Mouse (Mus musculus) spleen, adult 2 months (tissue): ENCODE data around the gene Npnt. TPM values are rescaled to one million over a fixed set of nuclear protein-coding genes. Genes with fewer than 3 reads are reported as not detected.

Experiments used
- DNase-seq, 2 experiments: peaks; one replicate each; pipeline versions ENCODE4 v3.0.0 to v3.0.0-alpha.2; 2012 to 2021; ENCODE audit warnings: low spot score in 2 of 2, low read depth in 1 of 2
- H3K27ac ChIP-seq: fragments of 200-500 bp; 2 replicates; pipeline ENCODE4 v1.5.1; 2012; ENCODE audit warnings: low read length, inconsistent platforms; ENCODE audit not compliant: insufficient read depth
- H3K27me3 ChIP-seq: fragments of 200-500 bp; 2 replicates; pipeline ENCODE4 v1.6.1; 2012; ENCODE audit warnings: mild to moderate bottlenecking, moderate library complexity, low read length, inconsistent platforms; ENCODE audit not compliant: control insufficient read depth, insufficient read depth
- H3K36me3 ChIP-seq: fragments of 200-500 bp; 2 replicates; pipeline ENCODE4 v1.6.1; 2012; ENCODE audit warnings: mild to moderate bottlenecking, low read length, inconsistent platforms; ENCODE audit not compliant: control insufficient read depth, insufficient read depth
- H3K4me1 ChIP-seq: fragments of 200-500 bp; 2 replicates; pipeline ENCODE4 v1.6.1; 2011; ENCODE audit warnings: inconsistent platforms; ENCODE audit not compliant: control insufficient read depth, insufficient read depth, insufficient read length
- H3K4me3 ChIP-seq: fragments of 200-500 bp; 2 replicates; pipeline ENCODE4 v1.5.1; 2011; ENCODE audit warnings: mild to moderate bottlenecking, inconsistent platforms; ENCODE audit not compliant: insufficient read depth, insufficient read length; ENCODE audit errors: extremely low read depth
- CTCF ChIP-seq: fragments of 200-500 bp; IDR thresholded peaks from 2 replicates; pipeline ENCODE4 v1.5.1; 2011; ENCODE audit warnings: mild to moderate bottlenecking, inconsistent platforms; ENCODE audit not compliant: insufficient read depth, insufficient read length, insufficient replicate concordance; ENCODE audit errors: extremely low read depth
- POLR2A ChIP-seq: fragments of 200-500 bp; IDR thresholded peaks from 2 replicates; pipeline ENCODE4 v1.6.1; 2011; ENCODE audit warnings: low read depth, low read length, inconsistent platforms
- WGBS: fragments of 180-500 bp; shearing (Covaris S2); methylation state at CpG from one replicate; pipeline ENCODE4 v1.1.7; 2018; 5-methylcytosine and 5-hydroxymethylcytosine counted together
- polyA plus RNA-seq: library from polyadenylated mRNA; depleted of rRNA; stranded (reverse); fragments of >200 nt; gene quantifications from 2 replicates; pipeline ENCODE4 v1.2.3, GENCODE M21; 2012

Gene Npnt
- polyA plus RNA-seq, 1 experiment: 42.8 TPM

- Histone ChIP-seq H3K4me1 (no peaks in the 10 kb centered on the region), H3K27me3 (no peaks in the 10 kb centered on the region), H3K27ac (no peak overlapping the region), H3K4me3 (no peak overlapping the region), H3K36me3 (no peaks in the 10 kb centered on the region)
- TF ChIP-seq POLR2A (no peak), CTCF (no peak)
- 85% methylated on average over 11 of the region's 11 CpGs for WGBS
- DNase-seq: no peak
Measured at GRCm38 (mm10) chr3:132919240-132919639, 30.9 kb downstream of the Npnt start.

- WGBS: 89% methylated on average over 9 of the region's 9 CpGs
- no peaks in the 10 kb centered on the region for H3K4me1 ChIP-seq
- H3K27me3 ChIP-seq: no peaks in the 10 kb centered on the region
- no peak overlapping the region for H3K27ac ChIP-seq
- no peak overlapping the region for H3K4me3 ChIP-seq
- no peaks in the 10 kb centered on the region for H3K36me3 ChIP-seq
- no peak for DNase-seq
- TF ChIP-seq CTCF (no peak), POLR2A (no peak)
Measured at GRCm38 (mm10) chr3:132917356-132918090, 32.6 kb downstream of the Npnt start.

GRCm38 (mm10) chr3:132915661-132916060, 34.4 kb downstream of the Npnt start:
- no peak for DNase-seq
- no peaks in the 10 kb centered on the region for H3K27me3 ChIP-seq

DNA sequence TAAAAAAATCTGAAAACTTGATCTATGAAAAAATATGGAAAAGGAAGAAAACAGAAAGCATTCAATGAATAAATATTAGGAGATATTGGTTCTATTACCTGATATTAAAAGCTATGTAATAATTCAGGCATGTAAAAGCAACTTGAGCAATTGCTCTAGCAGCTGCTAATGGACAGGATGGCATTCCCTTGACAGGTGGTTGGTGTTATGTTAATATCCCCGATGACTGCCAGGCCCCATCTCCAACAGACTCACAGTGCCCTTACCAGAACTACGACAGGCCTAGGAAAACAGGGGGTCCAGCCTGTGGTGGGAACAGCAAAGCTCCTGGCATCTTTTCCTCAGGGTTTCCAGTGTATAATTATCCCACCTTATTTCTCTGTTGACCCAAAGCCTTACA, 37.7 kb downstream of the Npnt start:
- no peaks in the 10 kb centered on the region for H3K27me3 ChIP-seq
- H3K4me3 ChIP-seq: no peak overlapping the region
- TF ChIP-seq POLR2A (no peak), CTCF (no peak)
- no peaks in the 10 kb centered on the region for H3K4me1 ChIP-seq
- no peaks in the 10 kb centered on the region for H3K36me3 ChIP-seq
- H3K27ac ChIP-seq: no peak overlapping the region
- DNase-seq: no peak
- 92% methylated on average over 2 of the region's 2 CpGs for WGBS

More at GRCm38 (mm10) chr3:132915661-132916060, 34.4 kb downstream of the Npnt start:
- no peaks in the 10 kb centered on the region for H3K4me1 ChIP-seq
- H3K27ac ChIP-seq: no peak overlapping the region
- no peaks in the 10 kb centered on the region for H3K36me3 ChIP-seq
- H3K4me3 ChIP-seq: no peak overlapping the region
- WGBS: 89% methylated on average over 9 of the region's 9 CpGs
- TF ChIP-seq POLR2A: no peak
- no peak for TF ChIP-seq CTCF

DNA sequence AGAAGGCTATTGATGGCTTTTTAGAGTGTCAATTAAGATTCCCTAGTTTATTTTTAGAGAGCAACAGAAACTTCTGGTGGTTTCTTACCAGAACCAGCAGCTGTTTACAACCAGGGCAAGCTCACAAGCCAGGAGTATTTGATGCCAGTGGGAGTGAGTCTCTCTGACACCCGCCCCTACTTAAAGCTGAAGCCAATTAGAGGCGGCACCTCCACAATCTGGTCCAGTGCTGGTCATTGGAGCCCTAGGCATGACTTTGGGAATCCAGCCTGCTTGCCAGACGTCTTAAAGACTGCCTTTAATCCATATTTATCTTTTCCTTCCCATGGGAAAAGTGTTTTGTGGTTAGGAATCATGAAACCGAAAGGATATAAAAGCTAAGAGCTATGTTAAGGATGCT, 38.4 kb downstream of the Npnt start:
- no peak for TF ChIP-seq CTCF
- TF ChIP-seq POLR2A: no peak
- H3K27me3 ChIP-seq: no peaks in the 10 kb centered on the region
- WGBS: 75% methylated on average over 4 of the region's 4 CpGs

GRCm38 (mm10) chr3:132910727-132911126, 39.4 kb downstream of the Npnt start:
- Histone ChIP-seq H3K4me1 (no peaks in the 10 kb centered on the region), H3K27ac (no peak overlapping the region), H3K36me3 (no peaks in the 10 kb centered on the region), H3K4me3 (no peak overlapping the region), H3K27me3 (no peaks in the 10 kb centered on the region)
- DNase-seq: no peak
- WGBS: 93% methylated on average over 5 of the region's 5 CpGs
- no peak for TF ChIP-seq CTCF
- TF ChIP-seq POLR2A: no peak

More for the DNA sequence above, 38.4 kb downstream of the Npnt start:
- no peaks in the 10 kb centered on the region for H3K4me1 ChIP-seq
- H3K4me3 ChIP-seq: no peak overlapping the region
- no peak for DNase-seq
- no peaks in the 10 kb centered on the region for H3K36me3 ChIP-seq
- H3K27ac ChIP-seq: no peak overlapping the region

DNA sequence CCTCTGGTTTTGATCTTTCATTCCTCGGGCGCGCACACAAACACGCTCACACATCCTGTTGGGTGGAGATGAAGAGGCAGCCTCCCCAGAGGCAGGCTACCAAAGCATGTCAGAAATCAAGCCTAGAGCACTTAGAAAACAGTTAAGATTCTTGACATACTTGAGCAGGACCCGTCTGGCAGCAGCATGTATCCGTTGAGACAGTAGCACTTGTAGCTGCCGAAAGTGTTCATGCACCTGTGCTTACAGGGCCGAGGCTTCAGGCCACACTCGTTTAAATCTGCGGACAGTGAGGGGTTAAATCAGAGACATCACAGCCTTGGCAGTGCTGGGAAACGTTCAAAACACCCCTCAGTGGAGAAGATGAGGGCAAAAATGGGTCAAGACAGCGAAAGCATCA, 40.4 kb downstream of the Npnt start:
- Histone ChIP-seq H3K27me3 (no peaks in the 10 kb centered on the region), H3K27ac (no peak overlapping the region), H3K36me3 (no peaks in the 10 kb centered on the region), H3K4me1 (no peaks in the 10 kb centered on the region), H3K4me3 (no peak overlapping the region)
- no peak for DNase-seq
- WGBS: 81% methylated on average over 12 of the region's 12 CpGs
- no peak for TF ChIP-seq POLR2A
- no peak for TF ChIP-seq CTCF
